Mouse (Mus musculus) A20 (cell line): ENCODE results near the gene Cyp2j7.
"Not testable (repeated sequence)": the region's sequence is repeated elsewhere in the genome, so short reads cannot be mapped to it uniquely, and the experiment has no call there.

ENCODE experiments used
- DNase-seq: peaks from one replicate; pipeline ENCODE4 v3.0.0-alpha.2; 2011; ENCODE audit warnings: low read depth, low spot score

Cyp2j7 gene

GRCm38 (mm10) chr4:96236559-96236958 is at the start of gene Cyp2j7:
TSS of gene Cyp2j7 (minus strand) at chr4:96236659.
- no peak for DNase-seq

DNA sequence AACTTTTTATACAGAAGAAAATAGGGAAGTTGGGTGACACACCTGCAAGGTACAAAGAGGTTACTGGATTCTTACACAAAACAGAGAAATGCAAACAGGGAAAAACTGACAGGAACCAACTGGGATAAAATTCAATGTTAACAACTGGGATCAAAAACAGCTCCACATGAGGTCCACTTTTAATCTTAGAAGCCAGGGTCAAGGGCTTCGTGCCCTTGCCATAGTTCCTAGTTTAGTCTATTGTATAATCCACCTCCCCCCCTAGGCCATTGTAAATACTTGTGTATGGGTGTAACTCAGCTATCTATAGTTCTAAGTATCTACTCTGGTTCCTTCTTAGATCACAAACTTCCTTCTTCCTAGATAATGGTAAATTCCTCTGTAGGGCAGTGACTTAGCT is 40.4 kb upstream of the Cyp2j7 start:
- DNase-seq = not testable (repeated sequence)

- DNase-seq = no peak
Measured at GRCm38 (mm10) chr4:96273907-96274306, 37.4 kb upstream of the Cyp2j7 start.

GRCm38 (mm10) chr4:96196701-96197100 is 39.8 kb downstream of the Cyp2j7 start:
- no peak for DNase-seq

DNA sequence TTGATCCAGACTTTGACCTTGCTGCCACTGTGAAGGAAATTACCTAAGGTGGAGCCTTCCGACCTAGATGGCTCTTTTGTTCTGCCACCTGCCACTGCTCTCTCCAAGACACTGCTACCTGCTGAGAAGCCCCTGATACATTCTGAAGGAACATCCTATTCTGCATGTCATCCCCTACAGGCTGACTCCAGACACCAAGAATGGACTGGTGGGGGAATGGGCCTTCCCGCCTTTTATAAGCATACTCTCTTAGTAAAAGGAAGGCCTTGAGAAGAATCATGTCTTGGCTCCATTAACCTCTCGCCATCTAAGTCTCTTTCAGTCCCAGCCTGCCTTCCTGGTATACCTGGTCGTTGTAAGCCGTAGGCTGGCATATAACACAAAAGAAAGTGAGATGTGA is 47.1 kb downstream of the Cyp2j7 start:
- not testable (repeated sequence) for DNase-seq

- DNase-seq = not testable (repeated sequence)
Measured at GRCm38 (mm10) chr4:96188671-96189070, 47.8 kb downstream of the Cyp2j7 start.

DNA sequence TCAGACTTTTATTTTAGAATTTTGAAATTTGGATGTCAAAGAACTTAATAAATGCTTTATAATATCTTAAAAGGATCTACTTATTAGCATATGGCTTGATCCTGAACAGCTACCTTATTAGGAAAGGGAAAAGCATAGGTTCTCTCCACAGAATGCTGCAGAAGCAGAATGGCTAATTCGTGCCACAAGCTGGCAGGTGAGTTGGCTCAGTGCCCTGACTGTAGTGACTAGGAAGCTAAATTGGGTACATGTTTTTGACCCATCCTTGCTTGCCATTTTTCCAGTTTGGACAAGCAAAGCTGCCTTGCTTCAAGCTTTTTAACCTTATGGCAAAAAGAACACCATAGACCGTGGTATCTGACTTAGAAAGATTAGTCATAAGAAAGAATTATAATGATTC is 48.3 kb downstream of the Cyp2j7 start:
- DNase-seq = not testable (repeated sequence)

GRCm38 (mm10) chr4:96184716-96185115 is 51.7 kb downstream of the Cyp2j7 start:
- not testable (repeated sequence) for DNase-seq

- DNase-seq = no peak
Measured at GRCm38 (mm10) chr4:96162839-96163238, 73.6 kb downstream of the Cyp2j7 start.

DNA sequence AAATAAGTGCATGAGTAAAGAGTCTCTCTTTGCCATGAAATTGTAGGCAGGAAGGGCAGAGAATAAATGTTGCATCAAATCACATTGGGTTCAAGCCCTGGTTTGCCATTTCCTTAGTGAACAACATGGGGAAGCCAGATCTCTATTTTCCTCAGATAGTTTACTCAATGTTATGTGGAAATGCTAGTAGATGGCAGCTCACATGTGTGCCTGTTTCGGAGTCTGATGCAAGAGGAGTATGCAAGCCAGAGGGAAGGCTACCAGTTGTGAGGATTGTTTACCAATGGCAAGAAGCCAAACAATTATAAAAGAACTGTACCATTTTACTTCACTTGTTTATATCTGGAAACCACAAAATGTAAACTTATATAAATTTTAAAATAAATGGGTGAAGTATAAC is 74.9 kb downstream of the Cyp2j7 start:
- DNase-seq = no peak
